Mouse (Mus musculus) gastrocnemius, postnatal 4 days (tissue): ENCODE measurements around the gene Cux2. TPM values are rescaled to one million over a fixed set of nuclear protein-coding genes. Genes with fewer than 3 reads are reported as not detected.
A peak's percentile ranks its signal among the peaks of the same experiment; 100 is the strongest.

Source experiments
- DNase-seq, 2 experiments: peaks; one replicate each; pipeline ENCODE4 v3.0.0; 2021 to 2022; ENCODE audit warnings: low spot score in 2 of 2, mixed read lengths in 2 of 2
- total RNA-seq, 2 experiments: library from RNA; stranded (reverse); gene quantifications; 2 replicates each; pipeline ENCODE4 v1.2.3; 2021

Cux2 gene
- total RNA-seq, 2 experiments from 2014 or later, result 1.3 to 2.1 TPM

GRCm38 (mm10) chr5:121967520-121967919 is 82.4 kb downstream of the Cux2 start:
- DNase-seq, result no peak

- DNase-seq, result no peak
Measured at GRCm38 (mm10) chr5:121966940-121967339, 83.0 kb downstream of the Cux2 start.

DNA sequence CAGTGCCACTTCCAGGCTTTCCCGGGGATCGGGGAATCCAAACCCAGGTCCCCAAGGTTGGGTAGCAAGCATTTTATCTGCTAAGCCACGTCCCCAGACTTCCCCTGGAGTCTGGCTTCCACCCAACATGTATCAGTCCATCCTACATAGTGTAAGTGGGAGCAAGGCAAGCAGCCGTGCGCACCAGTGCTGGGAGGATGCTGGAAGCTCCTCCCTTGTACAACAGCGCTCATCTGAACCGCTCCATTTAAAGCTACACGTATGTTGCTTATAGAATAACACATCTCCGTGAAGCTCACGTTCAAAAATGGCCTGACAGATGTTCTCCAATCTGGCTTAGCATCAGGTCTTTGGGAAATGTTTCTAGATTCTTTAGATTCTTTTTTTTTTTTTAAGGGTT is 86.9 kb downstream of the Cux2 start:
- DNase-seq, result no peak

- DNase-seq, result no peak
Measured at GRCm38 (mm10) chr5:121962359-121962758, 87.5 kb downstream of the Cux2 start.

- DNase-seq, result no peak
Measured at GRCm38 (mm10) chr5:121961256-121961655, 88.6 kb downstream of the Cux2 start.

DNA sequence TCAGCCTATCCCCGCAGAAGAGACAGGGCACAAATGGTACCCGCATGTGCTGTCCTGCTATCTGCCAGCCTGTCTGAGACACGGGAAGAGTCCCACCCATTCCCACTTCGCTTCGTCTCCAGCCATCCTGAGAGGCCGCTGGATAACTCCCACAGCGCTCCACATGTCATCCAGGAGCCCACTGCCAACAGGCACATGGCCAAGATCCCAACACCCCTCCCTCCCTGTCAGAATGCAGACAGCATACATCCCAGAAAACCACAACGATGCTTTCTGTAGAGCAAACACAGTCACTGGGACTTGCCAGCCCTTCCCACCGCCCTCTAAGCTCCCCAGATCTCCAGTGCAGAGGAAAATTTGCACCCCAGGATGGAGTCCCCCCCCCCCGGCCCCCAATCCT is 90.2 kb downstream of the Cux2 start:
- DNase-seq, result no peak

- DNase-seq, result no peak
Measured at GRCm38 (mm10) chr5:121958551-121958950, 91.4 kb downstream of the Cux2 start.

DNA sequence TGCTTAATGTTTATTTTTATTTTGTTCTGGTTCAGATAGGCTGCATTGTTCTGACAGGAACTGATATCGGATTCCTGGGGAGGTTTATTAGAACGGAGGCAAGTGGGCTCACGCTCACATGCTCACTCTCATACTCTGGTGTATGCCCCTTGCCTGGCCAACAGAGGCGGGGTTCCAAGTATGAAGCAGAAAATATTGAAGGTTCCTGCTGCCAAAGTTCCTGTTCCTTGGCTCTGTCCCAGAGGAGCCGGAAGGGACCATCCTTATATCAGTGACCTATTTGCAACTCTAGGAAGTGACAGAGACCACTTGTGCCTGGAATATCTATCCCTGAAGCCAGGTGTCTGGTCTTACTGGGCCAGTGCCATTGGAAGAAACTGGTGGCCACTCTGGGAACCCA is 94.1 kb downstream of the Cux2 start:
- DNase-seq, result no peak

DNA sequence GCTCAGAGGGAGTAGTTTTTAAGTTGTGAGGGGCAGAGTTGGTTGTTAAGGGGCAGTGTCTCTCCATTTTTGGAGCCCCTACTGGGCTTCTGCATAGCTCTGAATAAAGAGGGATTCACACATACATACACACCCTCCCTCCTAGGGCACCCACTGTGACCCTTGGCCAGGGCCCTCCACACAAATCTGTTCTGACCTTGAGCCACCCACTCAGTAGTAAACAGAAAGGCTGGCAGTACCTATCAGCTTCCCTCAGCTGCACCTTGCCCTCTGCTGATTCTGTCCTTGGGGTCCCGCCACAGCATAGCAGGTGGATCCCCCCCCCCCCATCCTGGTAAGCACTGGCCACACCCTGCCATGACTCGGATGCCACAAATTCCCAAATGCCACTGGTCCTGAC is 99.7 kb downstream of the Cux2 start:
- no peak for DNase-seq

GRCm38 (mm10) chr5:121949050-121949443 is 100.9 kb downstream of the Cux2 start:
- DNase-seq, result no peak

GRCm38 (mm10) chr5:121948302-121949049 is 101.4 kb downstream of the Cux2 start:
- peak; percentile 41 to 48 for DNase-seq

DNA sequence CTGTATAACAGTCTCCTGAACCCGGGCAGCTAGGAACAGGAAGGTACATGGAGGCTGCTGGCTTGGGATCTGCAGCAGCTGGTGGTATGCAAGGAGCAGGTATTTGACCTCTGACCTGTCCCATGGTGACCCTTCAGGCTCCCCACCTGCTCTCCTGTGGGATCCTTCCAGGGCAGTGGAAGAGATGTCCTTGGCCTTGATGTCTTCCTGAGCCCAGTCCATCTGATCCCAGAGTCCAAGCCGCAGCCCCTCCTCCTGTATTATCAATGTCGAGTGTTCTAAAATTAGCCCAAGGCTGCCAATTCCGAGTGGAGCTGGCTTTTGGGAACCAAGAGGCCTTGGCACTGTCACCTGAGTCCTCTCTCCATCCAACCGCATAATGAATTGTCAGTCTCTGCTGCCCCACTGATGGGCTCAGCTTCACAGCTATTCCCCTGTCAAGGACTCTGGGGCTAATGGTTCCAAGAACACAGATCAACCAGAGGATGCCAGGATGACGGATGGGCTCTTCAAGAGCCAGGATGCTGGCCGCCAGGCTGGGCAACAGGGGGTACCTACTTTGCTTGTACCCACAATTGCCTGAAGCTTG is 103.2 kb downstream of the Cux2 start:
- no peak for DNase-seq

DNA sequence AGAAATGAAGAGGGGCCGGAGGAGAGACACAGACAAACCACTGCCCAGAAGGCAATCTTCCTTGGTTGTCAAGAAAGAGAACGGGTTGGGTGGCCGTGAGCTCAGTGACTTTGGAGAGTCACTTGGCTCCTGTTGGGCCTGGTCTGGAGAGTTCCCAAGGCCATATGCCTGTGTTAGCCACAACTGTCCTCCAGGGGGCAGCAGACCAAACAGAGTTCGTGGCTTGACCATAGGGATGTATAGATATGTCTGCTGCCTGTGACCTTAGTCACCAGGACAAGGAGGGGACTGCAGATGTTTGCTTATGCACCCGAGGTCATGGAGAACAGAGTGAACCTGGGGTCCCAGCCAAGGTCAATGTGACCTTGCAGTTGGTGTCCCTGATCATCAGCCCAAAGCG is 104.1 kb downstream of the Cux2 start:
- DNase-seq, result peak in 1 of 2 experiments; percentile 45

DNA sequence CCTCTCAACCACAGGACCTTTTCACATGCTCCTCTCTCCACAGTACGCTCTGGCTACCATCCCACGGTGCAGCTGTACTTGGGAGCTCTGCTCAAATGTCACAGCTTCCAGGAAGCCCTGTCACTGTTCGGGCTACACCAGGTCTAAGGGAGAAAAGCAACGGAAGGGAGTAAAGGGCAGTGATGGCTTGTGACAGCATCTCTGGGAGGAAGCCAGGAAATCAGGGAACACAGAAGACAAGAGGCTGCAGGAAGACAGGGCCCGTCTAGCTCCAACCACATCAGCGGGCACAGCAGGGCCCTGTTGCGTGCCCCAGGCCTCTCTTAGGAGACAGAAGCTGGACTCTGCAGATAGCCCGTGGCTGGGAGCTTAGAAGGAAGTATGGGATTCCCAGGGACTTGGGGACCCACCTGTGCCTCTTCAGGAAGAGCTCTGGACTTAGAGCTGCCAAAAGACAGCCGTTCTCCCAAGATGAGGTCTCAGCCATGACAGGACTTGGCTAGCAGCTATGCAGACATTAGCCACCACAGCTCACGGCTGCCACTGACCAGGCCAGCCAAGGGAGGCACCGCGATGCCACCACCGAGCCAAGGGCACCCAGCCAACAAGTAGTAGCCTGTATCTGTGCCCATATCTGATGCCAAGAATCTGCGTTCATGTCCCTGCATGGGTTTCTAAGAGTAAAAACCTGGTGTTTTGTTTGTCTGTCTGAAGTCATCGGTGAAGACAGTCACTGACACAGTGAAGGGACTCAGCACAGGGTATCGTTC is 105.7 kb downstream of the Cux2 start:
- DNase-seq, result peak in 1 of 2 experiments; percentile 28

GRCm38 (mm10) chr5:121943472-121943871 is 106.4 kb downstream of the Cux2 start:
- no peak for DNase-seq

DNA sequence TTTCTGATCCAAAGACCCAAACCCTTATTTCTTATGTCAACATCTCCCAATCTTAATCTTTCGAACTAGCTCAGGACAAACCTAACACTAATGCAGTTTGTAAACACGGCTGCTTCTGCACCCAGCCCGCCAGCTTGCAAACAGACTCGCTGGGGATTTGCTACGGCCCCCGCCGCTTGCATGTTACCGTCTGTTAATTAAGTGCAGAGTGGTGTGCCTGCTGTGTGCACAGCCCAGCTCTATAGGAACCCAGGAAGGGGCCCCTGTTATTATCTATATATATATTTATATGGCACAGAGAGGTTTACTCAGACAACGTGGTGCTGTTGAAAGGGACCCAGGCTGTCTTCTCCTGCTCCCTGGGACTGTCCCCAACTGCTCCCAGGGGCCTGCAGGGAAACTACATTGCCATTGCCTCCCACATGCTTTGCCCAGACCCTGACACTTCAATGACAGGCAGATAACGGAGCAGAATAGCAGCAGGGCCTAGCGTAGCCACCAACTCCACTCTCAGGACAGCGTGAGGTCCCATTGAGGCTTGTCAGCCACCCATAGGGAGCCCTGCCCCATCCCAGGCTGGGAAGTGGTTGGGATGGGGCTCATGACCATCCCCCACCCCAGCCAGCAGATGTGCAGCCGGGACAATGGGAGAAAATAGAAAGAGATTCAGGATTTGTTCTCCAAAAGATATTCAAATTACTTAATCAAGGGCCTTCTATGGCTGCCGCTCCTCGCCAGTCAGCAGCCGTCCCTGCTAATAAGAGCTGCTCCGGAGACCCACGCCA is 111.6 kb downstream of the Cux2 start:
- DNase-seq, result no peak

- DNase-seq, result no peak
Measured at GRCm38 (mm10) chr5:121930261-121930660, 119.6 kb downstream of the Cux2 start.

- DNase-seq, result no peak
Measured at GRCm38 (mm10) chr5:121928362-121929000, 121.4 kb downstream of the Cux2 start.

GRCm38 (mm10) chr5:121926543-121926814 is 123.4 kb downstream of the Cux2 start:
- no peak for DNase-seq

GRCm38 (mm10) chr5:121925751-121926542 is 124.0 kb downstream of the Cux2 start:
- DNase-seq, result no peak
